Mouse (Mus musculus) heart, embryonic 12.5 days (tissue): ENCODE results near the gene Batf3. TPM values are rescaled to one million over a fixed set of nuclear protein-coding genes. Genes with fewer than 3 reads are reported as not detected.

ENCODE experiments used
- ATAC-seq: fragments of 200-750 bp; cut with Nextera tagmentation; 2 replicates; pipeline ENCODE4 v1.8.0; 2017; ENCODE audit warnings: moderate TSS enrichment, moderate library complexity; ENCODE audit not compliant: insufficient number of reproducible peaks, low FRiP score
- H3K27ac ChIP-seq: fragments of 300-500 bp; sonication (generic); 2 replicates; pipeline ENCODE4 v1.5.1; 2016; ENCODE audit warnings: mild to moderate bottlenecking, moderate library complexity; ENCODE audit not compliant: poor library complexity, severe bottlenecking
- H3K27me3 ChIP-seq: fragments of 300-500 bp; sonication (generic); replicated peaks from 2 replicates; pipeline ENCODE4 v1.6.1; 2016; ENCODE audit warnings: mild to moderate bottlenecking, moderate library complexity
- H3K36me3 ChIP-seq: fragments of 300-500 bp; sonication (generic); 2 replicates; pipeline ENCODE4 v1.6.1; 2016; ENCODE audit warnings: mild to moderate bottlenecking, moderate library complexity
- H3K4me1 ChIP-seq: fragments of 300-500 bp; sonication (generic); replicated peaks from 2 replicates; pipeline ENCODE4 v1.6.1; 2016; ENCODE audit warnings: mild to moderate bottlenecking
- H3K4me2 ChIP-seq: fragments of 300-500 bp; sonication (generic); 2 replicates; pipeline ENCODE4 v1.6.1; 2016; ENCODE audit warnings: mild to moderate bottlenecking, moderate library complexity
- H3K4me3 ChIP-seq: fragments of 300-500 bp; sonication (generic); 2 replicates; pipeline ENCODE4 v1.5.1; 2016; ENCODE audit warnings: mild to moderate bottlenecking
- H3K9ac ChIP-seq: fragments of 300-500 bp; sonication (generic); 2 replicates; pipeline ENCODE4 v1.6.1; 2016; ENCODE audit warnings: mild to moderate bottlenecking, moderate library complexity
- H3K9me3 ChIP-seq: fragments of 300-500 bp; sonication (generic); replicated peaks from 2 replicates; pipeline ENCODE4 v1.6.1; 2016; ENCODE audit warnings: mild to moderate bottlenecking, moderate library complexity
- WGBS: fragments of 180-500 bp; shearing (Covaris S2); methylation state at CpG from one replicate; pipeline ENCODE4 v1.1.7; 2016; 5-methylcytosine and 5-hydroxymethylcytosine counted together
- polyA plus RNA-seq: library from polyadenylated mRNA; unstranded; fragments of >200 nt; fragmentation: Nextera tagmentation; extraction: Ambion mirVana; gene quantifications from 2 replicates; pipeline ENCODE4 v1.2.1, GENCODE M21; 2016

The Batf3 gene
- polyA plus RNA-seq, 1 experiment from 2014 or later = 4.8 TPM

DNA sequence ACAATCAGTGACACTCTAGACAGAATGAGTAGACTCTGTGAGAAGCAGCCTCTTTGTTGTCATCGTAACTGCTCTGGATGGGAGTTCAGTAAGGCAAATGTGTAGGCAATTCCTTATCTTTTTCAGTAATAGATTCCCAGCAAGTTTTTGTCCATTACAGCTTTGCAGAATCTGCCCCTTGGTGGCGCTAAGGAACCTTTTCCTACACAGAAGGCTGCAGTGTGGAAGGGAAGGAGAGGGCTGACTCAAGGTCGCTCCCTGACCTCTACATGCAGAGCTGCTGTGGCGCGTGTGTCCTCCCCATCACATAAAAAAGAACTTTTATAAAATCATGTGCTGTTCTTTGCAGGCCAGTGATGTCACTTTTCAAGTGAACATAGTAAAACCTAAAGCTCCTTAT lies 29.3 kb upstream of the Batf3 start:
- Histone ChIP-seq H3K27ac (no peak overlapping the region), H3K4me2 (no peak overlapping the region), H3K36me3 (peaks cover 75% of the 10 kb centered on the region), H3K9me3 (no peaks in the 10 kb centered on the region), H3K4me3 (no peak overlapping the region), H3K9ac (no peak overlapping the region), H3K27me3 (no peaks in the 10 kb centered on the region), H3K4me1 (peaks cover 9% of the 10 kb centered on the region)
- WGBS = 68% methylated on average over 5 of the region's 5 CpGs
- no peak for ATAC-seq

- Histone ChIP-seq H3K27me3 (no peaks in the 10 kb centered on the region), H3K4me3 (no peak overlapping the region), H3K9me3 (no peaks in the 10 kb centered on the region), H3K9ac (no peak overlapping the region), H3K36me3 (peaks cover 81% of the 10 kb centered on the region), H3K4me2 (no peak overlapping the region), H3K4me1 (no peaks in the 10 kb centered on the region; the same call in 1 of the 2 replicates), H3K27ac (no peak overlapping the region)
- 87% methylated on average over 4 of the region's 4 CpGs for WGBS
- no peak for ATAC-seq
These were observed 27.4 kb upstream of the Batf3 start for GRCm38 (mm10) chr1:191070259-191070658.

DNA sequence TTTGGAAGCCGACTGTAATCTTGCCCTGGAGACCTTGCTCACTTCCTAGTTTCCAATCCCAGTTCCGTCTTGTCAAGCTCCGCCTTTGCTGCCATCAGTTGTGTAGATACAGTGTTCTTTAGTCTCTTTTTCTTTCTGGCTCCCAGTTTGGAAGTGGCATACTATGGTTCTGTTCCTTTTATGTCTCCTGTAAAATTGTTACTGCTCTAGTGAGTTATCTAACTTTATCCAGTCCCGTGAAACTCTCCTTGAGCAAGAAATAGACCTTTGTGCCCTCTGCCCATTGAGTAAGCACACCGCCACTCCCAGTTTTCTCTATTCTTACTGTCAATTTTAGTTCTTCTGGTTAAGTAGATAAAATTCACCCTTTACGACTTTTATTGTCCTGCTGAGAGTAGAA lies 26.0 kb upstream of the Batf3 start:
- no peaks in the 10 kb centered on the region for H3K27me3 ChIP-seq
- WGBS = 83% methylated on average over 6 of the region's 6 CpGs
- no peak overlapping the region for H3K4me2 ChIP-seq
- H3K36me3 ChIP-seq = peaks cover 72% of the 10 kb centered on the region
- no peaks in the 10 kb centered on the region; the same call in 1 of the 2 replicates for H3K4me1 ChIP-seq
- no peak for ATAC-seq
- no peaks in the 10 kb centered on the region for H3K9me3 ChIP-seq
- H3K9ac ChIP-seq = no peak overlapping the region
- no peak overlapping the region for H3K4me3 ChIP-seq
- H3K27ac ChIP-seq = no peak overlapping the region

DNA sequence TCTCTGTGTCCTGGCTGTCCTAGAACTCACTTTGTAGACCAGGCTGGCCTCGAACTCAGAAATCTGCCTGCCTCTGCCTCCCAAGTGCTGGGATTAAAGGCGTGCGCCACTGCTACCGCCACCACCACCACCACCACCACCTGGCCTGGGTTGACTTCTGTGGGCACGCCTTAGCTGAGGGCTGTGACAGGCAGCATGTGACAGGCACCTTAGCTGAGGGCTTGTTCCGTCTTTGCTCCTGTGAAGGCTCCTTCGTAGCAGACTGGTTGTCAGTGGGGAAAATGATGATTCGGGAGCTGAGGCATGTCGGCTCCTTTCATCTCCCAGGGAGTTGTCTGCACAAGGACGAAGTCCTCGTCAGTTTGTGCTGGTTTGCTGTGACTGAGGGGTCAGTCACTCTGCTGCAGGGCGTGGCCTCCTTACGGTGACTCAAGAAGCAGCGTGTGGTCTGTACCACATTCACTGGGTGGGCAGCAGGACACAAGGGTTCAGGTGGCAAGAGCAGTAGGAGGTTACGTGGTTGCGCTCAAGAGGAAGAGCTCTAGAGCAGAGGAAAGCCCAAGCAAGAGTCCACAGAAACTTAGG lies 25.2 kb upstream of the Batf3 start:
- no peak overlapping the region for H3K4me3 ChIP-seq
- no peaks in the 10 kb centered on the region for H3K27me3 ChIP-seq
- no peak overlapping the region for H3K9ac ChIP-seq
- no peak overlapping the region for H3K4me2 ChIP-seq
- H3K9me3 ChIP-seq = no peaks in the 10 kb centered on the region
- WGBS = 90% methylated on average over 16 of the region's 16 CpGs
- H3K4me1 ChIP-seq = no peaks in the 10 kb centered on the region; the same call in 1 of the 2 replicates
- H3K27ac ChIP-seq = no peak overlapping the region
- peaks cover 75% of the 10 kb centered on the region for H3K36me3 ChIP-seq
- no peak for ATAC-seq

GRCm38 (mm10) chr1:191073001-191073400 lies 24.6 kb upstream of the Batf3 start:
- H3K4me2 ChIP-seq = no peak overlapping the region
- H3K9me3 ChIP-seq = no peaks in the 10 kb centered on the region
- H3K4me1 ChIP-seq = no peaks in the 10 kb centered on the region; the same call in 1 of the 2 replicates
- peaks cover 76% of the 10 kb centered on the region for H3K36me3 ChIP-seq
- H3K9ac ChIP-seq = no peak overlapping the region
- no peak overlapping the region for H3K27ac ChIP-seq
- WGBS = 85% methylated on average over 6 of the region's 6 CpGs
- no peaks in the 10 kb centered on the region for H3K27me3 ChIP-seq
- no peak for ATAC-seq
- no peak overlapping the region for H3K4me3 ChIP-seq

DNA sequence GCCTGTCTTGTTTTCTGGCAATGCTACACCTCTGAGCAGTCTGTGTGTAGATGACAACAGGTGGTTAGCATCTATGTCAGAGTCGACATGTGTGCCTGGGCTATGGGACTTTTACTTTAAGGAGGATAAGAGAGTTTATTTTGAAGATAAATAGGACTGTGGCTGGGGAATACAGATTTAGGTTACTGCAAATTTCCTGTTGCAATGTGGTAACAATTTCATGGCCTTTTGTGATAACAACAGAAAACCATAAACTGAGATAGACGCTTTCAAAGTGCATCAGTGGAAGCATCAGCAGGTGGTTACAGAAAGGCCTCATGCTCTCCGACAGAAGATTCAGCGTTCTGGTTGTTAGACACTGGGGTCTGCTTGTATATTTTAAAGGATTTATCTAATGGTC lies 24.2 kb upstream of the Batf3 start:
- H3K9me3 ChIP-seq = no peaks in the 10 kb centered on the region
- no peaks in the 10 kb centered on the region; the same call in 1 of the 2 replicates for H3K4me1 ChIP-seq
- peaks cover 76% of the 10 kb centered on the region for H3K36me3 ChIP-seq
- no peak overlapping the region for H3K9ac ChIP-seq
- H3K4me3 ChIP-seq = no peak overlapping the region
- no peaks in the 10 kb centered on the region for H3K27me3 ChIP-seq
- H3K4me2 ChIP-seq = no peak overlapping the region
- 77% methylated on average over 4 of the region's 4 CpGs for WGBS
- no peak overlapping the region for H3K27ac ChIP-seq
- no peak for ATAC-seq

DNA sequence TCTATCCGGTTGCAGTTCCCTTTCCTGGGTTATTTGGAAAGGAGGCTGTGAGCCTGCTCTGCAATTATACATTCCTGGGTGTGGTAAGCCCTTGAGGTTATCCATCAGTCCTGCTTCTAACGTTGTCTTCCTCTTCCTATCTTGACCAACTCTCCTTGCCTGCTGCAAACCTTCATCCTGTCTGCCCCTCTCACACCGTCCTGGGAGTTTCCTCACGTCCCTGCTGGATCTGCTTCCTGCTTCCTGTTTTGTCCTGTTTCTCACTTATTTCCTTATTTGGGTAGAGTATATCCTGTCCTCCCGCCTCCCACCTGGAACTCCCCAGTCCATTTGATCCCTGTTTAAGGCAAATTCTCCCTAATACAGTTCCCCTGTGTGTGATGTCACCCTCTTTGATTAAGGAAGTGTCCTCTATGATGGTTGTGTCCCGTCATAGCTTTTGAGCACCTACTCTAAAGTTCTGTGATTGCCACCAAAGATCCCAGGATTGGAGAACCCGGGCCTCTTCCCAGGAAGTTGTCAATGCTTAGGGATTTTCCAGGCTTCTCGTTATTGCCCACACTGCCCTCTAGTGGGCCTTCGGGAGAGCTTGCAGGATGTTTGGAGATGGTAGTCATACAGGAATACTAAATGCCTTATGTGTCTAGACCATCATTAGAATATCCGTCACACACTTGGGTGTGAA lies 22.3 kb upstream of the Batf3 start:
- Histone ChIP-seq H3K4me1 (no peaks in the 10 kb centered on the region), H3K4me3 (no peak overlapping the region), H3K9me3 (no peaks in the 10 kb centered on the region), H3K9ac (no peak overlapping the region), H3K27me3 (no peaks in the 10 kb centered on the region), H3K4me2 (no peak overlapping the region), H3K27ac (no peak overlapping the region), H3K36me3 (peaks cover 74% of the 10 kb centered on the region)
- ATAC-seq = 0 out of 2 replicates have a peak, but pooled peaks have one; percentile 33
- 40% methylated on average over 10 of the region's 10 CpGs for WGBS

DNA sequence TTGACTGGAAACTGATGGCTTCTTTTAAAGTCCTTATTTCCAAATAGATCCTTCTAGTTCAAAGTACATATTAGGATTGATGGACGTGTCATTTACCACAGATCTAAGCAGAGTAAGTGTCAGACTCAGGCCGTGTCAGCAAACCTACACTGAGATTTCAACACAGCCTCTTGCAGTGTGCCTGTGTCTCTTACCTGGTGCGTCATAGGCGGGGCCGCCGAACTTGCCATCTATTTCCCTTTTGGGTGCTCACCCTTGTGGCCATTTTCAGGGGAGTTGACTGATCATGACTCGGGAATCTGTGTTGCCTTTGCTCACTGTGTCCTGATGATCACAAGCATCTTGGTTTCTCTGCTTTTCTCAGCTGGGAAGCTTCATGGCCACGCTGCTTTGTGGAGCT lies 14.4 kb upstream of the Batf3 start:
- Histone ChIP-seq H3K9ac (no peak overlapping the region), H3K4me1 (no peaks in the 10 kb centered on the region), H3K27ac (no peak overlapping the region), H3K4me2 (no peak overlapping the region), H3K4me3 (no peak overlapping the region), H3K36me3 (peaks cover 65% of the 10 kb centered on the region), H3K27me3 (no peaks in the 10 kb centered on the region), H3K9me3 (no peaks in the 10 kb centered on the region)
- 91% methylated on average over 8 of the region's 8 CpGs for WGBS
- no peak for ATAC-seq

DNA sequence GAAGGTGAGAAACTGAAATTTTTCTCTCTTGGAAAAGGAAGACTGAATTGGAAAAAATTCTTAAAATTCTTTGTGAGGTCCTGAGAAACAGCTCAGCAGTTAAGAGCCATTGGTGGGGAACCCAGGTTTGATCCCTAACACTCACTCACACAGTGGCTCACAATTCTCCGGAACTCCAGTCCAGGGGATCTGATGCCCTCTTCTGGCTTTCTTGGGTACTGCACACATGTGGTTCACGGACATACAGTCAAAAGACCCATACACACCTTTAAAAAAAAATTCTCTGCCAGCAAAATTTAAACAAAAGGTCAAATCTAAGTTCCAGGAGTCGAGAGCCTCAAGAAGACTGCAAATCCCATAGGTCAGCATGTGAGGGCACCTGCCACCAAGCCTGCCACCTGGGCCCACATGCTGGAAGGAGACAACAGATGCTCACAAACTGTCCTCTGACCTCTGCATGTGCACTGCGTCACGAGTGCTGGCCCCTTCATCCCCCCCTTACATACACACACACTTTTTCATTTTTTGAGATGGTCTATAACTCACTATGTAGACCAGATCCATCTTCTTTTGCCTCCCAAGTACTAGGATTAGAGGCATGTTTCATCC lies 12.6 kb upstream of the Batf3 start:
- H3K9me3 ChIP-seq = no peaks in the 10 kb centered on the region
- no peak overlapping the region for H3K27ac ChIP-seq

GRCm38 (mm10) chr1:191085597-191085996 lies 12.1 kb upstream of the Batf3 start:
- Histone ChIP-seq H3K9me3 (no peaks in the 10 kb centered on the region), H3K4me1 (peaks cover 8% of the 10 kb centered on the region), H3K4me2 (no peak overlapping the region), H3K9ac (no peak overlapping the region), H3K27me3 (no peaks in the 10 kb centered on the region), H3K36me3 (peaks cover 44% of the 10 kb centered on the region), H3K27ac (no peak overlapping the region), H3K4me3 (no peak overlapping the region)
- ATAC-seq = no peak
- WGBS = 86% methylated on average over 12 of the region's 12 CpGs

More for the DNA sequence above, 12.6 kb upstream of the Batf3 start:
- Histone ChIP-seq H3K4me1 (peaks cover 8% of the 10 kb centered on the region), H3K4me3 (no peak overlapping the region), H3K4me2 (no peak overlapping the region), H3K36me3 (peaks cover 49% of the 10 kb centered on the region), H3K27me3 (no peaks in the 10 kb centered on the region), H3K9ac (no peak overlapping the region)
- ATAC-seq = no peak
- WGBS = 72% methylated on average over 5 of the region's 5 CpGs

- 86% methylated on average over 7 of the region's 7 CpGs for WGBS
- H3K4me1 ChIP-seq = peaks cover 8% of the 10 kb centered on the region
- H3K4me3 ChIP-seq = no peak overlapping the region
- no peak overlapping the region for H3K27ac ChIP-seq
- 0 out of 2 replicates have a peak, but pooled peaks cover 2% of the 10 kb centered on the region for H3K27me3 ChIP-seq
- no peaks in the 10 kb centered on the region for H3K9me3 ChIP-seq
- H3K4me2 ChIP-seq = no peak overlapping the region
- no peak overlapping the region for H3K9ac ChIP-seq
- H3K36me3 ChIP-seq = peaks cover 38% of the 10 kb centered on the region
- no peak for ATAC-seq
These were observed 11.3 kb upstream of the Batf3 start for GRCm38 (mm10) chr1:191086304-191086878.
